Comparison of ENCODE assay signal across 8 mouse cellular contexts in the genomic region with DNA sequence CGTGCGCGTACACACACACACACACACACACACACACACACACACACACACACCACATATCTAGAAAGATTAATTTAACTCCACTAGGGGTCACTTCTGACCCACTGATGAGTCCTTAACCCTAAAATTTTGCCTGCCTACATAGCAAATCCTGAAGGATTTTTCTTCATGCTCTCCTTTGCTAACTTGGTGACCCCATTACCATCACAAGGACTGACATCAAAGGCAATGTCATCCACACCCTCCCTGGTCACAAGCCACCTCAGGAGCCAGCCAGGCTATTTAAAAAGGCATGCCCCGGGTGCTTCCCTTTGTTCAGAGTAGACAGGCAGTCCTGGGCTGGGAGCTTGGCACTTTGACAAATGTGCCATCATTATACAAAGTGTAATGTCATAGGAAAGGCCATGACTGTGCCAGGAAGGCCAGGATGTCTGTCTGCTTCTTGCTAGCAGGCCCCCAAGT.
A peak's percentile ranks its signal among the peaks of the same experiment; 100 is the strongest.
DNase-seq lines count a peak whose midpoint lies in the region; ATAC-seq and TF ChIP-seq lines count a peak whose summit lies in the region.

No protein-coding gene starts in this region.

- no peak overlapping the region for H3K4me3 ChIP-seq in forebrain, embryonic 11.5 days (ENCODE audit: low read depth, low read length)
- H3K4me3 ChIP-seq in forebrain, embryonic 16.5 days (replicated peaks; ENCODE audit: low read length), result no peak overlapping the region
- no peak overlapping the region for H3K4me3 ChIP-seq in heart, embryonic 14.5 days (ENCODE audit: control insufficient read depth in 1 of 2, insufficient read depth in 1 of 2, low read depth in 1 of 2, low read length in 2 of 2)
- no peak overlapping the region for H3K4me3 ChIP-seq in kidney, postnatal 0 days (replicated peaks; ENCODE audit: low read depth, low read length)

- ATAC-seq in forebrain, embryonic 11.5 days (replicated peaks; ENCODE audit: low FRiP score), result no peak
- no peak for ATAC-seq in forebrain, embryonic 16.5 days
- peak; percentile 81 for ATAC-seq in heart, embryonic 14.5 days (ENCODE audit: insufficient number of reproducible peaks, insufficient read depth, low FRiP score, low read depth)
- ATAC-seq in kidney, postnatal 0 days (replicated peaks; ENCODE audit: low FRiP score, low read depth), result peak; percentile 66
- ATAC-seq in megakaryocyte progenitor cell, adult 5-6 weeks (replicated peaks; ENCODE audit: poor library complexity), result no peak
- ATAC-seq in CD4-positive, CD25-positive, alpha-beta regulatory T cell, adult 4 months, result no peak

- no peak overlapping the region for H3K4me2 ChIP-seq in forebrain, embryonic 11.5 days (ENCODE audit: low read depth, low read length, severe bottlenecking)
- no peak overlapping the region for H3K4me2 ChIP-seq in forebrain, embryonic 16.5 days (ENCODE audit: low read length)
- no peak overlapping the region for H3K4me2 ChIP-seq in heart, embryonic 14.5 days (ENCODE audit: low read length)
- no peak overlapping the region for H3K4me2 ChIP-seq in kidney, postnatal 0 days (ENCODE audit: low read length)

- no peaks in the 10 kb centered on the region for H3K4me1 ChIP-seq in forebrain, embryonic 11.5 days (replicated peaks; ENCODE audit: control insufficient read depth, insufficient read depth, low read length)
- H3K4me1 ChIP-seq in forebrain, embryonic 16.5 days (replicated peaks; ENCODE audit: control insufficient read depth, insufficient read depth, low read length), result no peaks in the 10 kb centered on the region
- H3K4me1 ChIP-seq in heart, embryonic 14.5 days (ENCODE audit: control insufficient read depth in 2 of 2, insufficient read depth in 2 of 2, low read length in 2 of 2), result peaks cover 3 to 6% of the 10 kb centered on the region in 2 experiments
- no peaks in the 10 kb centered on the region for H3K4me1 ChIP-seq in kidney, postnatal 0 days (replicated peaks; ENCODE audit: insufficient read depth, low read length)

- TF ChIP-seq CTCF in kidney, postnatal 0 days (IDR thresholded peaks at IDR 0.05; ENCODE audit: low read depth), result peak; percentile 54

- H3K36me3 ChIP-seq in forebrain, embryonic 11.5 days (ENCODE audit: control insufficient read depth, insufficient read depth, low read length), result no peaks in the 10 kb centered on the region
- H3K36me3 ChIP-seq in forebrain, embryonic 16.5 days (ENCODE audit: control insufficient read depth, insufficient read depth), result no peaks in the 10 kb centered on the region
- no peaks in the 10 kb centered on the region for H3K36me3 ChIP-seq in heart, embryonic 14.5 days (ENCODE audit: control insufficient read depth, insufficient read depth, low read length)
- no peaks in the 10 kb centered on the region for H3K36me3 ChIP-seq in kidney, postnatal 0 days (ENCODE audit: insufficient read depth, low read length)

- DNase-seq in forebrain, embryonic 11.5 days (ENCODE audit: low spot score), result peak; percentile 49
- peak; percentile 64 for DNase-seq in embryo, embryonic 10.5 days (ENCODE audit: low spot score)
- DNase-seq in kidney, postnatal 0 days (ENCODE audit: low spot score), result peak; percentile 67
- DNase-seq in mesoderm, embryonic 11.5 days (ENCODE audit: low read depth, low spot score), result peak; percentile 56

- H3K27me3 ChIP-seq in forebrain, embryonic 11.5 days (ENCODE audit: control insufficient read depth, insufficient read depth, low read length), result no peaks in the 10 kb centered on the region
- no peaks in the 10 kb centered on the region for H3K27me3 ChIP-seq in forebrain, embryonic 16.5 days (replicated peaks; ENCODE audit: control insufficient read depth, insufficient read depth, low read length)
- H3K27me3 ChIP-seq in heart, embryonic 14.5 days (ENCODE audit: control insufficient read depth, insufficient read depth, low read length), result no peaks in the 10 kb centered on the region
- no peaks in the 10 kb centered on the region for H3K27me3 ChIP-seq in kidney, postnatal 0 days (ENCODE audit: insufficient read depth, low read length)

- H3K27ac ChIP-seq in forebrain, embryonic 11.5 days (ENCODE audit: low read depth, low read length), result no peak overlapping the region
- H3K27ac ChIP-seq in forebrain, embryonic 16.5 days (ENCODE audit: low read length), result no peak overlapping the region
- no peak overlapping the region for H3K27ac ChIP-seq in heart, embryonic 14.5 days (replicated peaks in 1 of 2; ENCODE audit: control insufficient read depth in 1 of 2, insufficient read depth in 1 of 2, low read depth in 2 of 2, low read length in 2 of 2)
- H3K27ac ChIP-seq in kidney, postnatal 0 days, result no peak overlapping the region

- no peak overlapping the region for H3K9ac ChIP-seq in forebrain, embryonic 11.5 days (ENCODE audit: low read length)
- no peak overlapping the region for H3K9ac ChIP-seq in forebrain, embryonic 16.5 days (replicated peaks; ENCODE audit: low read depth, low read length)
- H3K9ac ChIP-seq in heart, embryonic 14.5 days (ENCODE audit: low read length), result no peak overlapping the region
- H3K9ac ChIP-seq in kidney, postnatal 0 days (ENCODE audit: low read depth, low read length), result no peak overlapping the region

- WGBS in forebrain, embryonic 11.5 days, result 78% methylated on average over 4 of the region's 4 CpGs
- WGBS in forebrain, embryonic 16.5 days, result 76% methylated on average over 4 of the region's 4 CpGs
- WGBS in heart, embryonic 14.5 days, result 73% methylated on average over 4 of the region's 4 CpGs
- 65% methylated on average over 4 of the region's 4 CpGs for WGBS in kidney, postnatal 0 days

- H3K9me3 ChIP-seq in forebrain, embryonic 11.5 days (ENCODE audit: control insufficient read depth, low read length), result no peaks in the 10 kb centered on the region
- no peaks in the 10 kb centered on the region for H3K9me3 ChIP-seq in forebrain, embryonic 16.5 days (ENCODE audit: control insufficient read depth, low read length)
- H3K9me3 ChIP-seq in heart, embryonic 14.5 days (ENCODE audit: control insufficient read depth, low read length), result no peaks in the 10 kb centered on the region
- H3K9me3 ChIP-seq in kidney, postnatal 0 days (replicated peaks; ENCODE audit: low read length), result no peaks in the 10 kb centered on the region

Comparison
In these comparisons a context has a peak if more than half of its experiments do, and no peak if none do; other contexts are left out.
1. ATAC-seq: peak in heart, embryonic 14.5 days (single experiment) and kidney, postnatal 0 days (single experiment); none in forebrain, embryonic 11.5 days (single experiment), forebrain, embryonic 16.5 days (single experiment), megakaryocyte progenitor cell, adult 5-6 weeks (single experiment) and CD4-positive, CD25-positive, alpha-beta regulatory T cell, adult 4 months (single experiment).
2. Peak in every context shown above with its lines, with median percentiles within 50 percentile points of each other: DNase-seq.